Mouse (Mus musculus): ENCODE measurements around the gene Abraxas2.
A peak's percentile ranks its signal among the peaks of the same experiment; 100 is the strongest.

Abraxas2 gene

GRCm38 (mm10) chr7:132859042-132859958, at the start of gene Abraxas2:
TSS of gene Abraxas2 (plus strand) at chr7:132859225.
- DNase-seq (ENCODE audit: low read depth), result peak; percentile 92

GRCm38 (mm10) chr7:132809721-132810120, 49.3 kb upstream of the Abraxas2 start:
- no peak for DNase-seq (ENCODE audit: low read depth)

DNA sequence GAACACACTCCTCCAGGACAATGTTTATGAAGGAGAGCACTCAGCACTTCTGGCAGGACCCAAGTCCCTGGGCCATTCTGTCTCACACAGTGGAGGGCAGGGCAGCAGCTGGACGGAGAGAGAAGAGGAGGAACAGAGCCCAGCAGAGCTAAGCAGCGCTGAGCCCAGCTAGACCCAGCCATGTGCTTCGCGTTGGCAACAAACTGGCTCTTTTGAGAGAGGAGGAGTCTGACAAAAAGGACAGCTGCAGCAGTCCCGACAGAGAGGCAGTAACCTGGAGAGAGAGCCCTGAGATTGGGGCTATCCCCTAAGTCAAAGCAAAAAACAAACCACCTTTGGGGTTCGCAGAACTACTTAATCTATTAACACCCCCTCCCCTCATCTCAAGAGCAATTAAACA, 48.7 kb upstream of the Abraxas2 start:
- DNase-seq (ENCODE audit: low read depth), result no peak

DNA sequence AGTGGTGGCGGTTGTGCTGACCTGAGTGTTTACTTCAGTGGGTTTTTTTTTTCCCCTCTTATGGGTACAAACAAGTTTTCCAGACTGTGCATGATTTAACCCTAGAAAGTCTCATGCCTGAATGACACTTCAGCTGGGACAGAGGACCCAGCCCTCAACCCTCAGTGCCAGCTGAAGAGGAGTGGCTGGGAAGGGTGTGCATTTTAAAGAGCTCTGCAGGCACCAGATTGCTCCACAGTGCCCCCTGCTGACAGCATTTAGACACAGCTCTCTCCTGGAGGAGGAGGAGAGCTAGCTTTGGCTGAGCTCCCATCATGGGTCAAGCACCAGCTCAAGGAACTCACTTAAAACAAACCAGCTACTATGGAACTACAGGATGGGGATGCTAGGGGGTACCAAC, 48.1 kb upstream of the Abraxas2 start:
- peak; percentile 89 for DNase-seq (ENCODE audit: low read depth)

DNA sequence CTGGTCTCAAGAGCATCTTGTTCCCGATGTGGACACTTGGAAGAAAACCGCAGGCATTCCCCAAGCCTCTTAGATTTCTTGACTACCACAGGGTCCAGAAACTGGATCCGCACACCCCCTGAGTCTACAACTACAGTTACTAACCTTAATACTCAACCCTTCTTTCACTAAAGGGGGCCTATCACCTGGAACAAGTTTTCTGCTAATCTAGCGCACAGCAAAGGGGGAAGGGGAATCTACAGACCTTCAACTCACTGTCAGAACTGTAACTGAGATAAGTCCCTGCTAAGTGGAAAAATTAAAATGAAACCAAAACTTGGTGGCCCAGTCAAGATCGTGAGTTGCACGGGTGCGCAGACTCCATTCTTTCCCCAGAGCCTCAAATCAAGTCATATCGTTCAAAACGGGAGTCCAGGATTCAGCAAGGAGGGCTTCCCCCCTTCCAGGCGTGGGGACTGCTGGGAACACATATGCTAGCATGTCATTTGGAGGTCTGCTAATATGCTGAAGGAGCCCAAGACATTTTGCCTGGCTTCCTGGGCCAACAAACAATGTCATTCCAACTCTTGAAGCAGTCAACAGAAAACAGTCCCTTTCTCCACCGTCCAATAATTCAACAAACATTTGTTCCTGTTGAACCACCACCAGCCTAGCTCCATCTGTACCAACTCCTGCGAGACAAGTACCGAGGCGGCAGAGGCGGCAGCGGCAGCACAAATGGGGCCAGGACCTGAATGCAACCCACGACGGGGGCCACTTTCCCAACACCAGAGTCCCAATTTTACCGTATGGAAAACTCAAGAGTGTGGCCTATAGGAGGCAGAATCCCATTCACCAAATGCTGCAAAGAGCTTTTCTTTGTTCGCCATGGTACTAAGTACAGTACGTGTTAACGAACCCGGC, 47.1 kb upstream of the Abraxas2 start:
- DNase-seq (ENCODE audit: low read depth), result no peak

GRCm38 (mm10) chr7:132812619-132813415, 46.2 kb upstream of the Abraxas2 start:
- DNase-seq (ENCODE audit: low read depth), result no peak

DNA sequence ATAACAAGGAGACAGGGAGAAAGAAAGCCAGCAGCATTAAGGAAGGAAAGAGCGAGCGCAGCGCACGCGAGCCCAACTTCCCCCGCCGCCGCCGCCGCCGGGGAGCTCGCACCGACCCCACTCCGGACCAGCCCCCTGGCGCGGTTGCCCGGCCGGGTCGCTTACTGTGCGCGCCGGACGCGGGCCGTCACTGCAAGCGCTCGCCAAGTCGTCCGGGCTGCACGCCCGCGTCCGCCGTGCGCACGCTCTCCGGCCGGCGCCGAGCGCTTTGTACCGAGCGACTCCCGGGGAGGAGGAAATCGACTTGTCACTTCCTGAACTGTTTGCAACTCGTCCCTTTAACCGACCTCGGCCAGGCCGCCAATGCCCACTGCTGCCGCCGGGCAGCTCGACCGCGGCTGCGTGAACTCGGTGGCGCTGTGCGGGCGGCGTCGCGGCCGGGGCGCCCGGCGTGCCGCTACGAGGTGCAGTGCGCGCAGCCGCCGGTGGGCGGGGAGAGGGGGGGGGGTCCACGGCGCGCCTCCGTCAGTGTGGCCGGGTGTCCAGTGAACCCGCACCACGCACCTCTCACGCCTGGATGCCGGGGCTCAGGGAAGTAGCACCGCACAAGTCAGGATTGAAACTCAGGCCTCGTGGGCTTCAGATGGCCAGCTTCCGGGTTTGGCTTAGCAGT, 45.5 kb upstream of the Abraxas2 start, which contains the start of gene Fam53b:
Gene Fam53b, minus strand, starts transcription at position 471 of the 673 bp plus-strand sequence.
- no peak for DNase-seq (ENCODE audit: low read depth)

DNA sequence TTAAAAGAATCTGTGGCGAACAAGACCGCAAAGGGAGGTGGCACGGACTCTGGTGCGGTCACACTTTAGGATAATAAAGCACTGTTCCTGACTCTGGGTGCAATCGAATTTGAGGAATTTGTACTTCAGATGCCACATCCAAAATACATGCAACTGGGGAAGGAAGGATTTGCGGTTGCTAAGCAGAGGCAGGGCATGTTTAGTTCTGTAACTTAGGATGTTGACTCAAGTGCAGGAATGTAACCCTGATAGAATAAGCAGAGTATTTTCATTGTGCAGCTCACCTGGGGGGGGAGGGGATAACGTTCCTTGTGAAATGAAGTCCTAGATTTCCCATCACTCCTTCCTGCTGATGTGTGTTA, 45.0 kb upstream of the Abraxas2 start:
- no peak for DNase-seq (ENCODE audit: low read depth)

- DNase-seq (ENCODE audit: low read depth), result no peak
Measured at GRCm38 (mm10) chr7:132815081-132815480, 43.9 kb upstream of the Abraxas2 start.

DNA sequence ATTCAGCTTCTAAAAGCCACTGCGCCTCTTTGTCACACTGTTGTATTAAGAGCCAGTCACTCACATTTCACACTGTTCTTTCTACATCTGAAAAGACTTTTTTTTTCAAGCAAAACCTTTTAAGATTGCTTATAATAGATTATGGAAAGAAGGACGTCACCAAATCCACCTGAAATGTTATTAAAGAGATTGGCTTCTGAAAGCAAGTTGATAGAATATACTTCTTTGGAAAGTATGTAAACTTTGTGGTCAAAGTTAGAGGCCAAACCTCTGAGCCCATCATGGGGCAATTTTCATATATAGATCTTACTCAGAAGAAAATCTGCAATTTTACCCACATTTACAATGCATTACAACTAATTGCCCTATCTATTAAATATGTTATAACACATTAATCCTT, 42.5 kb upstream of the Abraxas2 start:
- no peak for DNase-seq (ENCODE audit: low read depth)

DNA sequence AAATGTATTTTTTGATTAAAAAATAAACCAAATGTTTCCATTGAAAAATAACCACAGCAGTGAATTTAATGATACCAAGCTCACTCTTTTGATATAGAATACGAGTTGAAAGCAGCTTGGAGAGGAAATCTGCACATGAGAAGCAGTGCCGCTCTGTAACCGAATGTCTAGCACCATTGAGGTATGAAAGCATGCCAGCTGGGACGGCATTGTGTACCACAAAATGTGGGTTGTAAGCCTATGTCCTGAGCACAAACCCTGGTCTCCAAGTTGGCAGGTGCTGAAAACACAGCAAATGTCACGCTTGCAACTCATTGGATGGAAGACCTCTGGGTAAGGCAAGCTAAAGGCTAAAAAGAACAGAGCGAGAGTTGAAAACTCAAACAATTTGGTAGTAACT, 42.0 kb upstream of the Abraxas2 start:
- DNase-seq (ENCODE audit: low read depth), result no peak

- DNase-seq (ENCODE audit: low read depth), result no peak
Measured at GRCm38 (mm10) chr7:132820692-132821091, 38.3 kb upstream of the Abraxas2 start.

- DNase-seq (ENCODE audit: low read depth), result no peak
Measured at GRCm38 (mm10) chr7:132823832-132824231, 35.2 kb upstream of the Abraxas2 start.

GRCm38 (mm10) chr7:132824346-132825022, 34.5 kb upstream of the Abraxas2 start:
- no peak for DNase-seq (ENCODE audit: low read depth)

GRCm38 (mm10) chr7:132830955-132831354, 28.1 kb upstream of the Abraxas2 start:
- no peak for DNase-seq (ENCODE audit: low read depth)

DNA sequence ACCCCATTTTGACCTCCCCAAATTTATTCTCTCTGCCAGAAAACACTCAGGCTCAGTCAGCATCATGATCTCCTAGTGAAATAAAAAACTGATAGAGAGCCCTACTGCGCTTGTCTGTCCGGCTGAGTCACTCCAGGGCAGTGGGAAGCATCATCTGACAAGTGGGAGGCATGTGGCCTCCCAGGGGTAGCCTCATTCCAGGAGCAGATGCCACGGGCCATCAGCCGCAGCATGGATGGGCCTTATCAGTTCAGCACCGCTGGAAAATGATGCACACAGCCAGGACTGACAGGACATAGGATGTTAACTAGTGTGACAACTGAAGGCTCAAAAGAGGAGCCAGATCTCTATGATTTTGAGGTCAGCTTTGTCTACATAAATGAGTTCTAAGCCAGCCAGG, 17.7 kb upstream of the Abraxas2 start:
- no peak for DNase-seq (ENCODE audit: low read depth)

GRCm38 (mm10) chr7:132842455-132842854, 16.6 kb upstream of the Abraxas2 start:
- DNase-seq (ENCODE audit: low read depth), result no peak

- DNase-seq (ENCODE audit: low read depth), result no peak
Measured at GRCm38 (mm10) chr7:132843152-132843551, 15.9 kb upstream of the Abraxas2 start.

DNA sequence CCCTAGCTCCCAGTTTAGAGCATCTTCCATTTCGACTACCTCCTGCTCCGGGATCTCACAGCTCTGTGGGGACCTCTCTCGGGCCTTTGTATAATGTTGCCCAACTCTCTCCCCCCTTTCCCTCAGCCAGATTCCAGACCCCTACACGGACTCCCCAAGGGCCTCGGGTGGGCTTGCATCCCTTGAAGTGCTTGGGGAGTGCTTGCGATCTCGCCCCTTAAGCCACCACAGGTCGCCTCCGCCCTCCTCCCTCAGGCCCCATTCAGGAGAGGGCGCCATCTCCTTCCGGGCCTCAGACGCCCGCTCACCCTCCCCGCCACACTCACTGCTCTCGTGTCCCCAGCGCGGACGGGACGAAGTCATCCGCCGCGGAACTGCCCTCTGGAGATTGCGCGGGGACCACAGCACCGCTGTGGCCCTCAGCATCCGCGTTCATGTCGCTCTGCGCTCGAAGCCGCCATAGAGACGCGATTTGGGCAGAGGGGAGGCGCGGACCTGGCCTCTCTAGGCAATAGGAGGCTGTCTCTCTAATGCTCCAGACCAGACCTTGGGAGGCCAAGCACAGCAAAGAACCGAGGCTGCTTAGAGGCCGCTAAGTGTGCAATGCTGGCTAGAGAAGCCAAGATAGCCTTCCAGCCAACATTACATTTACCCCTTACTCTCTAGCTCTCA, 6.7 kb upstream of the Abraxas2 start, which contains the start of gene Eef1akmt2:
Gene Eef1akmt2, minus strand, starts transcription at position 501 of the 672 bp plus-strand sequence.
- peak; percentile 68 for DNase-seq (ENCODE audit: low read depth)

DNA sequence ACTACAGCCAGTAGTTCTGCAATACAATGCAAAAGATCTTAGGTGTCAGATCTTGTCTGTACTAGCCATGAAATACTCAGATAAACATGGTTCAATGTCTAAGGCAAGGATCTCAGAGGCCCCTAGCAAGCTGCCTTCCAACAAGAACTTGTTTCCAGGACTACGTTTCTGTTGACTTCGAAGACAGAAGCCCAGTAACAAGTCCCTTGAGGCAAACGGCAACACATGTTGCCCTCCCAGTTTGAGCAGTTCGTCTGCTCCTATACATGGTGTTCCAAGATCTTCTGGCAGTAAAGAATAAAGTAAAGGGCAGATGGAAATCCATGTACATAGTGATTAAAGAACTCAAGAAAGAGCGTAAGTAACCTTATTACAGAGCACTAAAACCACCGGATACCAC, 5.7 kb upstream of the Abraxas2 start:
- no peak for DNase-seq (ENCODE audit: low read depth)

Measured in c-Kit-positive CD71-positive TER-119-negative erythroid progenitor cells, embryonic 14.5 days (primary cell).